Mouse (Mus musculus) midbrain, embryonic 15.5 days (tissue): ENCODE results near the gene Defb43. TPM values are rescaled to one million over a fixed set of nuclear protein-coding genes. Genes with fewer than 3 reads are reported as not detected.

Experiments
- ATAC-seq: fragments of 200-750 bp; cut with Nextera tagmentation; replicated peaks from 2 replicates; pipeline ENCODE4 v1.8.0; 2017; ENCODE audit warnings: moderate TSS enrichment
- H3K27ac ChIP-seq: fragments of 300-500 bp; sonication (generic); 2 replicates; pipeline ENCODE4 v1.5.1; 2015; ENCODE audit warnings: mild to moderate bottlenecking, inconsistent platforms
- H3K27me3 ChIP-seq: fragments of 300-500 bp; sonication (generic); replicated peaks from 2 replicates; pipeline ENCODE4 v1.6.1; 2015; ENCODE audit warnings: inconsistent platforms
- H3K36me3 ChIP-seq: fragments of 300-500 bp; sonication (generic); replicated peaks from 2 replicates; pipeline ENCODE4 v1.6.1; 2015; ENCODE audit warnings: inconsistent platforms
- H3K4me1 ChIP-seq: fragments of 300-500 bp; sonication (generic); 2 replicates; pipeline ENCODE4 v1.6.1; 2015; ENCODE audit warnings: inconsistent platforms
- H3K4me2 ChIP-seq: fragments of 300-500 bp; sonication (generic); 2 replicates; pipeline ENCODE4 v1.6.1; 2015; ENCODE audit warnings: inconsistent platforms, mild to moderate bottlenecking, moderate library complexity
- H3K4me3 ChIP-seq: fragments of 300-500 bp; sonication (generic); 2 replicates; pipeline ENCODE4 v1.5.1; 2015; ENCODE audit warnings: mild to moderate bottlenecking, inconsistent platforms
- H3K9ac ChIP-seq: fragments of 300-500 bp; sonication (generic); 2 replicates; pipeline ENCODE4 v1.6.1; 2015; ENCODE audit warnings: mild to moderate bottlenecking, inconsistent platforms
- H3K9me3 ChIP-seq: fragments of 300-500 bp; sonication (generic); 2 replicates; pipeline ENCODE4 v1.6.1; 2016; ENCODE audit warnings: inconsistent platforms
- WGBS: fragments of 180-500 bp; shearing (Covaris S2); methylation state at CpG from one replicate; pipeline ENCODE4 v1.1.7; 2015; ENCODE audit warnings: mixed read lengths; 5-methylcytosine and 5-hydroxymethylcytosine counted together
- polyA plus RNA-seq: library from polyadenylated mRNA; unstranded; fragments of >200 nt; fragmentation: Nextera tagmentation; extraction: Ambion mirVana; gene quantifications from 2 replicates; pipeline ENCODE4 v1.2.1, GENCODE M21; 2015

Defb43 gene
- not detected in 2 replicates for polyA plus RNA-seq

DNA sequence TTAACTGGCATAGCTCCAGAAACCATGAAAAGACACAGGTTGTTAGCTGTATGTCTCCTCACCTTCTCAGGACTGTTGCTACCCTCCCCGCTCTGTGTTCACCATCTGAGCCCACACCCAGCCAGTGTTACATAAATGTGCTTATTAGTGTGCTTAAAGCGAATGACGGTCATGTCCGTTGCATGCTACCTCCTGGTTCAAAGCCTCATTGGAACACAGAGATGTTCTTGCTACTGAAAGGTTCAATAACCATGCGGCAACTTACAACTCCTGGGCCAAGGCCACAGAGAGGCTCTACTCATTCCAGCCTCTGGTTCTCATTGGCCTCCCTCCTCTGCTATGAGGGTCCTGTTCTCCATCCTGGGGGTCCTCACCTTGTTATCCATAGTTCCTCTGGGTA, at the start of gene Defb43:
TSS of gene Defb43 (plus strand) at position 301 of the 400 bp plus-strand sequence.
- ATAC-seq, result no peak
- Histone ChIP-seq H3K9me3 (no peaks in the 10 kb centered on the region), H3K27ac (no peak within 1 kb of the TSS), H3K4me1 (no peaks in the 10 kb centered on the region), H3K4me2 (no peak within 1 kb of the TSS), H3K4me3 (no peak within 1 kb of the TSS), H3K9ac (no peak within 1 kb of the TSS), H3K36me3 (no peaks in the 10 kb centered on the region), H3K27me3 (no peaks in the 10 kb centered on the region)
- 96% methylated on average over 5 of the region's 5 CpGs for WGBS

DNA sequence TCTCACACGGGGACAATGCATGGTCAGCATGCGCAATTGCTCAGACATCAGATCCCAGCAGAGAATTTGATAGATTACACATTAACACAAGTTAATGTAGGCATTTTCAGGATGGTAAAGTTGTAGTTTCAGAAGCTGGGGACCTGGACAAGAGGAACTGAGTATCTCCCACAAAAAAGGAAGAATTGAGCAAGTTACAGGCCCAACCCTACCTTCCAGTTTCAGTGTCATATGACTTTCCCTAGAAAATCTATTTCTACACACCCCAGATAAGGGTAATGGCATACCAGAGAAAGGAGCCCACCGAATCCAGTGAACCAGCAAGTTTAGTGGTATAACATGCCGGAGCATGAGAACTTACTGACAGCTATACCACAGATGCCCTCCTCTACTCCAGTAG, 47.9 kb upstream of the Defb43 start:
- Histone ChIP-seq H3K4me3 (no peak overlapping the region), H3K4me2 (no peak overlapping the region), H3K4me1 (0 out of 2 replicates have a peak, but pooled peaks cover 5% of the 10 kb centered on the region), H3K27me3 (no peaks in the 10 kb centered on the region), H3K9me3 (no peaks in the 10 kb centered on the region), H3K9ac (no peak overlapping the region), H3K36me3 (no peaks in the 10 kb centered on the region), H3K27ac (no peak overlapping the region)
- ATAC-seq, result no peak
- 89% methylated on average over 4 of the region's 4 CpGs for WGBS

DNA sequence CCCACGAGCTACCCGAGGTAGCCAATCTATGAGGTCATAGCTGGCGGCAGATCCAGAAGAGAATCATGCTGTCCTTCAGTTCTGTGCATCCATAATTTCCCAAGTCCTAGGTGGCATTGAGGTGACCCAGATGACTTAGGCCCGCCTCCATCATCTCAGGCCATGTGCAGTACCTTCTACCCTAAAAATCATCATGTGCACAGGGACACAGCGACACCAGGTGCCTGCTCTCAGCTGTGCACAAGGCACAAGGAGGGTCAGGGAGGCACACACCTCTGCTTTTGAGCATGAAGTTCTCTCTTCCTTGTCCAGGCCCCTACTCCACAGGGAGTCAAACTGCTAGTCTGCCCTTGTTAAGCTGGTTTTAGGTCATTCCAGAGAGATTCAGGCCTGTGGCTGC, 46.2 kb upstream of the Defb43 start:
- ATAC-seq, result 0 out of 2 replicates have a peak, but pooled peaks have one; percentile 33
- no peaks in the 10 kb centered on the region for H3K27me3 ChIP-seq
- H3K9me3 ChIP-seq, result no peaks in the 10 kb centered on the region
- no peak overlapping the region for H3K4me2 ChIP-seq
- H3K36me3 ChIP-seq, result no peaks in the 10 kb centered on the region
- no peak overlapping the region for H3K27ac ChIP-seq
- H3K9ac ChIP-seq, result no peak overlapping the region
- WGBS, result 86% methylated on average over 5 of the region's 5 CpGs
- 0 out of 2 replicates have a peak, but pooled peaks cover 5% of the 10 kb centered on the region for H3K4me1 ChIP-seq
- H3K4me3 ChIP-seq, result no peak overlapping the region

DNA sequence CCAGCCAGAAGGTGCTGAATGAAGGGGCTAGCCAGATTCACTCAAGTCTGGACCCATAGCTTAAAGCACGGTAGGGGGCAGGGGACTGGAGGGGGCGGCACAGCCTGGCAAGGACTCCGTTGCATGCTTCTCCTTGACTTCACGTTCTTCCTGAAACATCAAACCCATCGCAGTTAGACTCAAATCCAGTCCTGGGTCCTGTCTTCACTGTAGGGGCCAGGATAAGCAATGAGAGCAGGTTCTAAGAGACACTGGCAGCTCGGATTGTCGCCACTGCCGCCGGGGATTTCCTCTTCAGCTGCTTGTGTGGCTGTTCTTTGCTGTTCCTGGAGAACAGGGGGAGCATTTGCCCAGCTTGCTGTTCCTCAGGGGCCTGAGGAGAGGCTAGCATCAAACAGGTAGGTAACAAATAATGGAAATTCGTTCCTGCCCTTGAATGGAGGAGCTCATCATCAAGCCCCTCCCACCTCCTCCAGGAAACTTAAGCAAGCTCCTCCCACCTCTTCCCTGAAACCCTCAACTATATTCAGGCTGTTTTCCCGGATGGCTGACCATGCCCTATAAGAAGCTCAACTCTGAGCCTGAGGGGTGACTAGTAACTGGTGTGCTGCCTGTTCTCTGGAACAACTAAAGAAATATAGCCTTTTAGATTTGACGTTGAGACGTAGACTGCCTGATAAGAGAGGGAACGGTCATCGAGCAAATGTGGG, 45.6 kb upstream of the Defb43 start:
- no peaks in the 10 kb centered on the region for H3K27me3 ChIP-seq
- H3K4me1 ChIP-seq, result 0 out of 2 replicates have a peak, but pooled peaks cover 5% of the 10 kb centered on the region
- peak overlapping the region; percentile 35 for H3K4me2 ChIP-seq
- H3K9me3 ChIP-seq, result no peaks in the 10 kb centered on the region
- no peaks in the 10 kb centered on the region for H3K36me3 ChIP-seq
- ATAC-seq, result 0 out of 2 replicates have a peak, but pooled peaks have one; percentile 37
- no peak overlapping the region for H3K27ac ChIP-seq
- WGBS, result 26% methylated on average over 15 of the region's 15 CpGs
- H3K9ac ChIP-seq, result no peak overlapping the region; the same call in 1 of the 2 replicates
- H3K4me3 ChIP-seq, result peak overlapping the region; percentile 16; the same call in 1 of the 2 replicates

DNA sequence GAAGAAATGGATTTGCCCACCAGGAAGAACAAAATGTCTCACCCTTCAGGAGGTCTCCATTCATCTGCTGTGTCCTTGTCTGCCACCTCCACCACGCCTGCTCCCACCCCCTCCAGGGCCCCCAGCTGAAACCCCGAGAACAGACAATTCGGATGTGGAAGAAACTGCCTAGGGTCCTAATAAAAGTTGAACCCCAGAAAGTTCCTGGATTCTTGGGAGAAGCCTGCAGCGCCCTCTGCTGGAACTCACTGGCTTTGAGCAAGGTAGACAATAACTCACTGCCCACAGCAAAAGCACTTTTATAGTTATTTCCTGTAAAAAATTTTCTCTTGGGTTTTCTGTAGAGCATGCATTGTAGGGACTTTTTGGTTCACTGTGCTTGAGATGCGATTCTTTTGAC, 36.5 kb upstream of the Defb43 start:
- 11% methylated on average over 5 of the region's 5 CpGs for WGBS
- Histone ChIP-seq H3K9ac (no peak overlapping the region), H3K27ac (no peak overlapping the region), H3K27me3 (no peaks in the 10 kb centered on the region), H3K4me1 (no peaks in the 10 kb centered on the region), H3K4me3 (no peak overlapping the region), H3K36me3 (no peaks in the 10 kb centered on the region), H3K9me3 (no peaks in the 10 kb centered on the region), H3K4me2 (no peak overlapping the region)
- no peak for ATAC-seq

DNA sequence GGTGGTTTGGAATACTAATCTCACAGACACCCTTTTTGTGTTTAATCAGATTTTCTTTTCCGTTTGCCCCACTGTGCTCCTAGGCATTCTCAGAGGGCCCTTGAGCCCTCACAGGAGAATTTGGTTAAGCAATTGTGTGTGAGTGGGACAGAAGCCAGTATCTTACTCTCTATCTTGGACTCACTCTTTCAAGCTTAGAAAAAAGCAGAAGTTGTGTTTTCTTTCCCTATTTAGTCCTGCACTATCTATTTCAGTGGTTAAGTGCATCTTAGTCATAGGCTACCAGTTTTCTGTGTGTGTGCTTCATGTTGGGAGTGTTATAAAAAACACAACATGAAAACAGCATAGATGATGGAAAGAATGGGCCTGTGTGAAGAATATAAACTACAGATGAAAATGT, 31.8 kb upstream of the Defb43 start:
- ATAC-seq, result no peak
- 75% methylated on average over 1 of the region's 1 CpGs for WGBS
- Histone ChIP-seq H3K27me3 (no peaks in the 10 kb centered on the region), H3K36me3 (no peaks in the 10 kb centered on the region), H3K4me3 (no peak overlapping the region), H3K9ac (no peak overlapping the region), H3K4me1 (no peaks in the 10 kb centered on the region), H3K27ac (no peak overlapping the region), H3K9me3 (no peaks in the 10 kb centered on the region), H3K4me2 (no peak overlapping the region)

DNA sequence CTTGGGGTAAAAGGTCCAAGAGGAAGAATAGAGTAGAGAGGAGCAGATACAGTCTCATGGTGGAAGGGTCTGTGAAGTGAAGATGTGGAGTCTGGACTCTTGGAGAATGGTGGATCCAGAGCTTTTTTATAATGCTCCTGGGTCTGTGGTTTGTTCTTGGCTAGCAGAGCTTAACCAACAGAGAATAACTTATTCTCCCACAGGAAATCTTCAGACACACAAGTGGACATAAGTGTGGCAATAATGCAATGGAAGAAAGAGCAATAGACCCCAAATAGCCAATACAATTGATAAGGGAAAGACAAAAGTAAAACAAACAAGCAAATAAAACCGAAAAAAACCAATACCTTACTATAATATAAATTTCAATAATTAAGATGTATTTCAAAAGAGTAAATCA, 27.2 kb upstream of the Defb43 start, which contains the start of gene Defb48:
TSS of gene Defb48 (minus strand) at position 101 of the 400 bp plus-strand sequence.
- WGBS, result 72% methylated on average over 1 of the region's 1 CpGs
- no peak within 1 kb of the TSS for H3K4me3 ChIP-seq
- no peaks in the 10 kb centered on the region for H3K36me3 ChIP-seq
- H3K4me1 ChIP-seq, result no peaks in the 10 kb centered on the region
- no peaks in the 10 kb centered on the region for H3K9me3 ChIP-seq
- H3K27me3 ChIP-seq, result no peaks in the 10 kb centered on the region
- no peak within 1 kb of the TSS for H3K4me2 ChIP-seq
- no peak within 1 kb of the TSS for H3K9ac ChIP-seq
- H3K27ac ChIP-seq, result no peak within 1 kb of the TSS
- no peak for ATAC-seq

DNA sequence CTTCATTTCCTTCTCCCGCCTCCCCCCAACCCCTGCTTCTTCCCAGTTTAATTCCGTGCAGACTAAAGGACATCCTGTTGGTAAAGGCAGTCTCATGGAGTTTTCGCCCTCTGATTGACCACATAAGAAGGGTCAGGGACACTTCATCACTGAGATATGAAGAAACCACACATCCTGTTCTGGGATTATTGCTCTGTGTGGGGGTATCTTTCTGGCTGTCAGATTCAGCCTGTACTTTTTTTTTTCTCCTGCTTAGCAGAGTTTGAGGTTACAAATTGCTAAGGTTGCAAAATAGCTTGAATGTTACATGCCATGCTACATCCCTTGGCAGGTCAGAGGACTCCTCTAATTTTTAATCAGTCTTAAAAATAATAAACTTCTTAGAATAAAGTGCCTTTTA, 20.3 kb upstream of the Defb43 start:
- ATAC-seq, result no peak
- Histone ChIP-seq H3K9me3 (no peaks in the 10 kb centered on the region), H3K27ac (no peak overlapping the region), H3K4me3 (no peak overlapping the region), H3K4me1 (no peaks in the 10 kb centered on the region), H3K36me3 (no peaks in the 10 kb centered on the region), H3K4me2 (no peak overlapping the region), H3K27me3 (no peaks in the 10 kb centered on the region), H3K9ac (no peak overlapping the region)
- 80% methylated on average over 3 of the region's 3 CpGs for WGBS

DNA sequence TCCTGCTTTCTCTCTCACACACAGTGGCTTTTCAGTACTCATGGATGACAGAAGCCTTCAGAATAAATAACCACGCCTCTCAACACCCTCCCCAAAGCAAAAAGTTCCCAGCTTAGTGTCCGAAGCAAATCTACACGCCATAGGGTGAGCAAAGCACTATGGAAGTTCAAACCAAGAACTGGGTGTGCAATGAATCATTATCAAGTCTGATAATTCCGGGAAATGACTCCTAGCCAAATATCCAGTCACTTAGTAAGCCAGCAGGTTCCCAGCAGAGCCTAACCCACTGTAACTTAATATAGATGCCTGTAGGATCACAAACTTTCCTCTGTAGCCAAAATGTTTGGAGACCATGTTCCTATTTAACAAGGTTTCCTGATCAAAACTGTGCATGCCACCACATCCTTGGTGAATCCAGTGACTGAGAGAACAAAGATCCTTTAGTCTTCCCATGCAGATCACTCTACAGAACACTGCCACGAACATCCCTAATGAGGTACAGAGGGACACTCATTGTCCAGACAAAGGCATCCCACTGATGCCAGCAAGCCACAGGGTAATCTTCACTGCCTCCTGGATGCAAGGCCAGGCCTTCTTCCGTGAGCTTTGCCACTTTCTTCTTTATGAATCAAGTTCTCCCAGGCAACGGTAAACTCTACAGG, 19.6 kb upstream of the Defb43 start:
- H3K4me3 ChIP-seq, result no peak overlapping the region
- 44% methylated on average over 7 of the region's 7 CpGs for WGBS
- H3K27ac ChIP-seq, result no peak overlapping the region
- H3K36me3 ChIP-seq, result no peaks in the 10 kb centered on the region
- no peak for ATAC-seq
- H3K9me3 ChIP-seq, result no peaks in the 10 kb centered on the region
- H3K4me1 ChIP-seq, result no peaks in the 10 kb centered on the region
- H3K4me2 ChIP-seq, result no peak overlapping the region
- H3K9ac ChIP-seq, result no peak overlapping the region
- H3K27me3 ChIP-seq, result no peaks in the 10 kb centered on the region

DNA sequence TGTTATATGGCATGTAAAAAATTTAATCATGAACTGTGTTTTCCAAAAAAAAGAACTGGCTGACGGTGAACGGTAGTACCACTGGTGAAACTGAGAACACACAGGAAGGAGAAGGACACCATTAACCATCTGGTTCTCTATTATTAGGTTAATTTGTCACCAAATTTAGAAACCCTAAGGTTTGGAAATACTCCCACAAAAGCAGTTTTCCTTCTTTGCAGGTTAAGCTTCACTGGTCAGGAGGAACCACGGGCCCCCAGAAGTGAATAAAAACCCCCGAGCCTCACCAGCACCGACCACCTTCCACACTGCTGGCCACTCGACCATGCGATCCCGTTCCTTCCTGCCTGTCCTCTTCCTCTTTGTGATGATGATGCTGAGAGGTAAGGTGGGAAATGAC, 13.8 kb upstream of the Defb43 start, which contains the start of gene Defb47:
TSS of gene Defb47 (plus strand) at position 301 of the 400 bp plus-strand sequence.
- no peak for ATAC-seq
- H3K27ac ChIP-seq, result no peak within 1 kb of the TSS
- no peaks in the 10 kb centered on the region for H3K36me3 ChIP-seq
- H3K9me3 ChIP-seq, result no peaks in the 10 kb centered on the region
- 79% methylated on average over 8 of the region's 8 CpGs for WGBS
- no peaks in the 10 kb centered on the region for H3K4me1 ChIP-seq
- no peaks in the 10 kb centered on the region for H3K27me3 ChIP-seq
- no peak within 1 kb of the TSS for H3K4me2 ChIP-seq
- H3K9ac ChIP-seq, result no peak within 1 kb of the TSS
- H3K4me3 ChIP-seq, result no peak within 1 kb of the TSS

DNA sequence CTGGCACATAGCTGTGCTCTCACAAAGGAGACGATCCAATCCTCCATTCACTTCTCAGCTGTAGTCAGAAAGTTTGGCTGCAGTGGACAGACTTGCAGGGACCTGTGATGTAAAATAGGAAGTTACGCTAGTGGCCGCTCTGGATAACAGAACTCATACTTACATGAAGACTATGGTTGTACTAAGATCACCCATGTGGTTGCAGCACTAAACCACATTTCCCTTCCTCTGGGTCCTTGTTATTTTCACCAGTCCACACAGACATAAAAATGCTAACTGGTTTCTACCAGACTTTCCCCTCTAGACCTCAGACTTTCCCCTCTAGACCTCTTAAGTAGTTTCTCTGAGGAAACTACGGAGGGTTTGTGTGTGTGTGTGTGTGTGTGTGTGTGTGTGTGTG, 12.6 kb upstream of the Defb43 start:
- no peak for ATAC-seq
- no peak overlapping the region for H3K27ac ChIP-seq

DNA sequence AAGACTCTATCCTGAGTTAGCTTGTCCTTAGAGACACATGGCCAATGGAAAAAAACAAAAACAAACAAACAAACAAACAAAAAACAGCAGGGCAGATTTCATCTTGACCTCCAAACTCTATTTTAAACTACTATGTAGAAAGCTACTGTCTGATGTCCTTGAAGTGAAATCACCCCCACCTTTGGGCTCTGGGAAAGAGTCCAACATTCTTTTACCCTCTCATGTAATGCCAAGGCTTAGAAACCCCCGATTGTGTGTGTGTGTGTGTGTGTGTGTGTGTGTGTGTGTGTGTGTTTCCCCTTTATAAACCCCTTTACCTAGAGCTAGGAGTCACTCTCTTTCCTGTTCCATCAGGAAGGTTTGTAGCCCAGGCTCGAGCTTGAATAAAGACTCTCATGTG, 9.0 kb upstream of the Defb43 start:
- ATAC-seq, result no peak
- Histone ChIP-seq H3K27ac (no peak overlapping the region), H3K9me3 (no peaks in the 10 kb centered on the region), H3K4me3 (no peak overlapping the region), H3K4me1 (no peaks in the 10 kb centered on the region), H3K27me3 (no peaks in the 10 kb centered on the region), H3K9ac (no peak overlapping the region), H3K4me2 (no peak overlapping the region), H3K36me3 (no peaks in the 10 kb centered on the region)
- WGBS, result 69% methylated on average over 2 of the region's 2 CpGs

More for the DNA sequence above, 12.6 kb upstream of the Defb43 start:
- 95% methylated on average over 4 of the region's 4 CpGs for WGBS
- Histone ChIP-seq H3K4me1 (no peaks in the 10 kb centered on the region), H3K9me3 (no peaks in the 10 kb centered on the region), H3K4me3 (no peak overlapping the region), H3K27me3 (no peaks in the 10 kb centered on the region), H3K4me2 (no peak overlapping the region), H3K36me3 (no peaks in the 10 kb centered on the region), H3K9ac (no peak overlapping the region)
